Mouse (Mus musculus) olfactory bulb, adult 2 months (tissue): ENCODE data around the gene Ubl4b. TPM values are rescaled to one million over a fixed set of nuclear protein-coding genes. Genes with fewer than 3 reads are reported as not detected.
A peak's percentile ranks its signal among the peaks of the same experiment; 100 is the strongest.

Source experiments
- H3K27ac ChIP-seq: fragments of 200-500 bp; 2 replicates; pipeline ENCODE4 v1.5.1; 2012; ENCODE audit warnings: low read depth, low read length; ENCODE audit not compliant: insufficient read depth
- H3K4me1 ChIP-seq: fragments of 200-500 bp; 2 replicates; pipeline ENCODE4 v1.6.1; 2012; ENCODE audit warnings: low read length; ENCODE audit not compliant: control insufficient read depth, insufficient read depth
- H3K4me3 ChIP-seq: fragments of 200-500 bp; 2 replicates; pipeline ENCODE4 v1.5.1; 2012; ENCODE audit warnings: mild to moderate bottlenecking, low read depth, low read length, moderate library complexity; ENCODE audit not compliant: insufficient read depth
- CTCF ChIP-seq: fragments of 200-500 bp; IDR thresholded peaks from 2 replicates; pipeline ENCODE4 v1.5.1; 2012; ENCODE audit warnings: low read depth, mild to moderate bottlenecking, low read length, moderate library complexity; ENCODE audit not compliant: insufficient read depth
- POLR2A ChIP-seq: fragments of 200-500 bp; IDR thresholded peaks from 2 replicates; pipeline ENCODE4 v1.6.1; 2012; ENCODE audit warnings: mild to moderate bottlenecking, low read depth, low read length, moderate library complexity; ENCODE audit not compliant: insufficient read depth
- WGBS: fragments of 180-500 bp; shearing (Covaris S2); methylation state at CpG from one replicate; pipeline ENCODE4 v1.1.7; 2018; 5-methylcytosine and 5-hydroxymethylcytosine counted together
- polyA plus RNA-seq: library from polyadenylated mRNA; stranded (reverse); fragments of >200 nt; gene quantifications from 2 replicates; pipeline ENCODE4 v1.2.4, GENCODE M21; 2012; ENCODE audit warnings: low replicate concordance; ENCODE audit not compliant: missing spikeins, insufficient read depth, insufficient read length

Gene Ubl4b
- polyA plus RNA-seq, 1 experiment: not detected

DNA sequence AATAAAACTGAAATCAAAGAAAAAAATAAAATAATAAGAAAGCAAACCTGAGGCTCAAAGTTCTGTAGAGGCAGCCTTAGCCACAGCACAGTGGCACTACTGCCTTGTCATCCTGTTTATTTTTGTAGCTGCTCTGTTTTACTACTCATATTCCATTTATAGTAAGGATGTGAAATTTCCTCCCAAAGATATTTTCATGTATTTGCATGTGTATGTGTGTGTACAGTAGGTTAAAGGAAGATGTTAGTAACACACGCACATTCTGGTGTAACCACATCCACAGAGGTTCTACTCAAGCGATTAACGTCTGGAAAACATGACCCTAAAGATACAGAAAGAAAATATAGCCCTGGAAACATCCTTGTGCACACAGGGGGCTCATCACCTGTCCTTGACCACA lies 21.9 kb upstream of the Ubl4b start:
- TF ChIP-seq CTCF (no peak), POLR2A (no peak)
- H3K4me1 ChIP-seq: no peaks in the 10 kb centered on the region
- 87% methylated on average over 3 of the region's 3 CpGs for WGBS

DNA sequence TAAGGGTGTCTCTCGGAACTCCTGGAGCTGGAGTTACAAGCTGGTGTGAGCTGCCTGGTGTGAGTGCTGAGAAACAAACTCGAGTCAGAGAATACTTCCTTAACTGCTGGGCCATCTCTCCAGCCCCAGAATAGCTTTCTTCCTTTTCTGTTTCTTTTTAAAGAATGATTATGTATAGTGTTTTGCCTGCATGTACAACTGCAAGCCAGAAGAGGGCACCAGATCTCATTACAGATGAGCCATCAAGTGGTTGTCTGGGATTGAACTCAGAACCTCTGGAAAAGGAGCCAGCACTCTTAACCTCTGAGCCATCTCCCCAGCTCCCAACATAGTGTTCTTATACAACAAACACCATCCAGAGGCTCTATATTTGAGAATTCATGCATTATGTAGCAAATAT lies 16.3 kb upstream of the Ubl4b start:
- 48% methylated on average over 2 of the region's 2 CpGs for WGBS
- TF ChIP-seq CTCF: no peak
- TF ChIP-seq POLR2A: no peak
- no peaks in the 10 kb centered on the region for H3K4me1 ChIP-seq

More for the DNA sequence above, 21.9 kb upstream of the Ubl4b start:
- Histone ChIP-seq H3K4me3 (no peak overlapping the region), H3K27ac (no peak overlapping the region)

DNA sequence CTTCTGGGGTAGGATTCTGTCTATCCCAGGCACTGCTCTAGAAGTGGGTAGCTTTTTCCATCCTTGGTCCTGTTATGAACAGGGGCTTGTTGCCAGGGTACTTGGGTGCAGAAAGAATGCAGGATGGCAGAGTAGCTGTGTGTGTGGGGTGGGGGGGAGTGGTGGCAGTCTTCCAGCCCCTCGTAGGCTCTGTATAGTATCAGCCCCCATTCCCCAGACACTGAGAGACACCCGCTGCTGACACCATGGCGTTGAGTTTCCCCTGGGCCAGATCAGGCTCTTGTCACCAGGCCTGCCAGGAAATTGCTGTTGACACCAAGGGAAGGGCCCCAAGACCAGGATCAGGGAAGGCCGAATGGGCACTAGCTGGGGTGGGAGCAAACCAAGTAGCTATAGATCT lies 13.8 kb upstream of the Ubl4b start:
- Histone ChIP-seq H3K4me1 (no peaks in the 10 kb centered on the region), H3K27ac (no peak overlapping the region), H3K4me3 (no peak overlapping the region)
- WGBS: 55% methylated on average over 4 of the region's 4 CpGs
- TF ChIP-seq CTCF (no peak), POLR2A (no peak)

More for the DNA sequence above, 16.3 kb upstream of the Ubl4b start:
- Histone ChIP-seq H3K27ac (no peak overlapping the region), H3K4me3 (no peak overlapping the region)

GRCm38 (mm10) chr3:107567766-107568165 lies 12.9 kb upstream of the Ubl4b start:
- H3K4me3 ChIP-seq: no peak overlapping the region
- no peaks in the 10 kb centered on the region for H3K4me1 ChIP-seq
- no peak for TF ChIP-seq POLR2A
- TF ChIP-seq CTCF: no peak
- 75% methylated on average over 7 of the region's 7 CpGs for WGBS
- no peak overlapping the region for H3K27ac ChIP-seq

DNA sequence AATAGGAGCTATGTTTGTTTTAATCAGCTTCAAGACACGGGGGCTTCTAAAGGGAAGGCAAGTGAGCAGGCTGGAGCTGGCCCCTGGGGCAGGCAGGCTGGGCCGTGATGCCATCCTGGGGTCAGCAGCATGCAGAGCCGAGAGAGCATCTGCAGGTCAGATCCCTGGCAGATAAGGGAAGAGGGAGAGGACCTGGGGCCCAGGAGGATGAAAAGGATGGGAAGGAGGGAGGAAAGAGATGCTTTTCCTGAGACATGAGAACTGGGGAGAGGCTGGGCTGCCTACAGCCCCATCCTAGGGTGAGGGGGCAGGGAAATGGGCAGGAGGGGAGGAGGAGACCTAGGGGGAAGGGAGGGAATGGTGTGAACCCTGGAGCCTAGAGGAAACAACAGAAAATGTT lies 10.5 kb upstream of the Ubl4b start:
- H3K4me3 ChIP-seq: no peak overlapping the region
- H3K27ac ChIP-seq: no peak overlapping the region
- WGBS: 84% methylated on average over 3 of the region's 3 CpGs
- TF ChIP-seq CTCF: no peak
- no peak for TF ChIP-seq POLR2A
- H3K4me1 ChIP-seq: no peaks in the 10 kb centered on the region; the same call in 1 of the 2 replicates

- Histone ChIP-seq H3K4me3 (no peak overlapping the region), H3K27ac (no peak overlapping the region), H3K4me1 (no peaks in the 10 kb centered on the region; the same call in 1 of the 2 replicates)
- no peak for TF ChIP-seq POLR2A
- WGBS: 62% methylated on average over 4 of the region's 4 CpGs
Measured at GRCm38 (mm10) chr3:107563880-107564279, 9.0 kb upstream of the Ubl4b start.

GRCm38 (mm10) chr3:107562591-107562990 lies 7.7 kb upstream of the Ubl4b start:
- TF ChIP-seq CTCF (no peak), POLR2A (no peak)
- 76% methylated on average over 4 of the region's 4 CpGs for WGBS
- Histone ChIP-seq H3K4me1 (no peaks in the 10 kb centered on the region; the same call in 1 of the 2 replicates), H3K4me3 (no peak overlapping the region), H3K27ac (no peak overlapping the region)

DNA sequence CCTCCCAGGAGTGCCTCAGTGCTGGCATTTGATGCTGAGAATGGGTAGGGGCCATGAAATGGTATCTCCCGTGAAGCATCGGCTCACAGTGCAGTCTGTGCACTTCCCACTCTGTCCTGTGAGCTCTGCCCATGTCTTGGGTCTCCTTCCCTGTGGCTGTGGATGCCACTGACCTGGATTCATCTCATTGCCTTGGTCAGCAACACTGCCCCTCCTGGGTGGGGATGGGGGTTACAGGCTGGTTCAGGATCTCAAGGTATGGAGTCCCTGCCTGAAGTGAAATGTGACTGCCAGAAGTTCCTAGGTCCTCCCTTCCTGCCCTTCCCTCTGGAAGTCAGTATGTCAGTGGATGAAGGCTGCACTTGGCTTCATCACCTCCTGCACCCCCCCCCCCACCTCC lies 7.2 kb upstream of the Ubl4b start:
- no peak overlapping the region for H3K27ac ChIP-seq
- no peak overlapping the region for H3K4me3 ChIP-seq
- WGBS: 77% methylated on average over 2 of the region's 2 CpGs
- no peaks in the 10 kb centered on the region; the same call in 1 of the 2 replicates for H3K4me1 ChIP-seq
- no peak for TF ChIP-seq CTCF
- TF ChIP-seq POLR2A: no peak

DNA sequence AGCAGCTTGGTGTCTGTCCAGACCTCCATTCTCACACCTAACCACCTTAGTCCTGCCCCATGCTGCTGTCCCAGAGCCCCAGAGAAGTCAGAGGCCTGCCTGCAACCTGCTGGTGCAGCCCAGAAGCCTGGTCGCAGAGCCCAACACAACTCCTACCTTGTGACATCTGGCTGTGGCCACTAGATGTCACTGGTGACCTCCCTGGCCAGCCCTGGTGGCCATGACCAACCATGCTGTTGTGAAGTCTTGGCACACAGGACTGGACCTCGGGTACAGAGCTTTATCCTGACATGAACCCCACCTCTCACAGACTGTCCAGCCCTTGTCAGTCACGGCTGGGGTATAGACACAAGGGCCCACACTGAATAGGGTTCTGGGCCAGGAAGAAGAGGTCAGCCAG lies 4.3 kb upstream of the Ubl4b start:
- Histone ChIP-seq H3K27ac (no peak overlapping the region), H3K4me1 (peaks cover 7% of the 10 kb centered on the region), H3K4me3 (no peak overlapping the region)
- WGBS: 19% methylated on average over 3 of the region's 3 CpGs
- TF ChIP-seq CTCF: peak; percentile 74
- no peak for TF ChIP-seq POLR2A

GRCm38 (mm10) chr3:107558740-107559139 lies 3.9 kb upstream of the Ubl4b start:
- Histone ChIP-seq H3K27ac (no peak overlapping the region), H3K4me1 (peaks cover 7% of the 10 kb centered on the region), H3K4me3 (no peak overlapping the region)
- no peak for TF ChIP-seq CTCF
- TF ChIP-seq POLR2A: no peak
- WGBS: 55% methylated on average over 3 of the region's 3 CpGs
